Mouse (Mus musculus) urinary bladder, postnatal 36 days (tissue): ENCODE data around the gene Mpeg1.

Experiments
- DNase-seq, 2 experiments: peaks; one replicate each; pipeline ENCODE4 v3.0.0; 2022; ENCODE audit warnings: low spot score in 2 of 2, mixed read lengths in 1 of 2

Gene Mpeg1

DNA sequence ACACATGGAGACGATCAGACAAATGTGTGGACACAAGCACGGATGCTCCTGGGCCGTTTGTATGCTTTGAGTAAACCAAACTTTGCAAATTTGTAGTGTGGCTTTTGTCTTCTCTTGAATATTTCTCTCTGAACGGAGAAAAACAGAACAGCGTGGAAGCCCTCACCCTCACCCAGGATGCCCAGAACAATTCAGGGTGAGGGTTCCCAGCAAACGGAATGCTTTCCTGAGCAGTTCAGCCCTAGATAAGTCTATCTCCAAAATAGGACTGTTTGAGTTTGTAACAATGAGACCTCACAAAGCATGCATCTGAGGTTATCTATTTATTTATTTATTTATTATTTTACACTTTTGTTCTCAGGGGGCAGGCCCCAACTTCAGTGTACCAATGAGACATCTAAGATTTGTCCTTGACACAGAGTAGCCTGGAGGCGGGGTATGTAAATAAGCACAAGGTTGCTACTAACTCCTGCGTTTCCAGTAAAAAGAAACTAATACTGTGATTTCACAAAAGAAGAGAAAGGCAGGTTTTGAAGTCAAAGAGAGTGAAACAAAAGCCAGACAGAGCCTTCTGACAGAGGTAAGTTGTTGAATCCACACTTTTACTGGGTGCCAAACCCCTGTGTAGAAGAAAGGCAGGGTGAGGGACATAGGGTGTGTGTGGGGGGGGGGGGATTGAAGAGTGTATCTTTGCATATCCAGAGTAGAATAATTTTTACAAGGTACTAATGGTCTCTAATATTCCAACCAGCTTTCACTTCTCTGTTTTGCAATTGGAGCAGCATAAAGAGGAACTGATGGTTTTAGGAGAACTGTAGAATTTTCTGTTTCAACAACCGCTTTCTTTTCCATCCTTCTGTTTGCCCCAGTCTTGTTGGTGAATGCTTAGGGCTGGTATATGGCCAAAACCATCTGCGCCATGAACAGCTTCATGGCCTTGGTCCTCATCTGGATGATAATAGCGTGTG, at the start of gene Mpeg1:
Gene Mpeg1 (plus strand): TSS at position 498 of the 968 bp plus-strand sequence.
- no peak for DNase-seq

DNA sequence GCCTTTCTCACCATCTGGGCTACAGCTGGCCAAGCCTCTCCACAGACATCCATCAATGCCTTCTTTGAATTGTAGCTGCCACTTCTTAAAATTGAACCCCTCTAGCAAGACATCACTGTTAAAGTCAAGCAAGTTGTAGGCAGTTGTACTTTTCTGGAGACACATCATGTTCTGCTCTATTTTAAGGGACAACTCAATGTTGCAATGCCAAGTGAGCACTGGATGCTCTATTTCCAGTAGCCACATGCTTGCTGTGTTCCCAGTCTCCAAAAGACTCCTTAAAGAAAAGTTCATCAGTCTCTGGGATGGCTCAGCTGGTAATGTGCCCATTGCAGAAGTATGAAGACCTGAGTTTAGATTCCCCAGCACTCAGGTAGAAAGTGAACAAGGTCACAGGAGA, 46.8 kb upstream of the Mpeg1 start:
- no peak for DNase-seq

DNA sequence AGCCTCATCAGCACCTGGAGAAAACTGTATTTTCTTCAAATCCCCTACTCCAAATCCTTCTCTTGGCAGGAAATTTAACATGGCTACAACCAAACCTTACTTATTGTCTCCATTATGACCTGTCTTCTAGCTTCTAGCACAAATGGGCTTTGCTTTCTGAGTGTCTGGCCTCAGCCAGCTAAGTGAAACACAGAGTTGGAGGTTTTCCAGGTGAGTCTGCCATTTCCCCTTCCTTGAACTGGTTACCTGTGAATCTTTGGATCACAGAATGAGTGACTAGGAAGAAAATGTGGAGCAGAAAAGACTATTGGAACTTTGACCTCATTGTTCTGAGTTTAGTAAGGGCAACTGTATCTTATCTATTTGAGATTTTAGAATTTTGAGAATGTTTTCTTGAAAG, 43.2 kb upstream of the Mpeg1 start, which contains the start of gene Olfr1441:
Gene Olfr1441 (plus strand): TSS at position 73 of the 400 bp plus-strand sequence.
- DNase-seq: no peak

DNA sequence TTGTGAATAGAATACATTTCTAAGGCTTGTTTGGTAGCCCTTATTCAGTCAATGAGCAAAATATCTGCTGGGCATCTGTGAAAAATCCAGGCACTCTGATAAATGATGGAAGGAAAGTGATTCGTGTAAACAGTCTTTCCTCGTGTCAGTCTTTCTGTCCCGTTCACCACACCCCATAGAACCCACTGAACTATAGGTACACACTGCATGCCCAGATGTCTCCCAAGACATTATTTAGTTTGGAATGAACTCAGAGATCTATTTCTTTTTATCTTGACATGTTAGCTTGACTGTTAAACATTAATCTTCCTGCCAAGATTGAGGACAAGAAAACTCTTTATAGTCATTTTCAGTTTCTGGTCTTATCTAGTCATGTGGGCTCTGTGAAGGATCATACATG, 42.3 kb upstream of the Mpeg1 start:
- DNase-seq: no peak

DNA sequence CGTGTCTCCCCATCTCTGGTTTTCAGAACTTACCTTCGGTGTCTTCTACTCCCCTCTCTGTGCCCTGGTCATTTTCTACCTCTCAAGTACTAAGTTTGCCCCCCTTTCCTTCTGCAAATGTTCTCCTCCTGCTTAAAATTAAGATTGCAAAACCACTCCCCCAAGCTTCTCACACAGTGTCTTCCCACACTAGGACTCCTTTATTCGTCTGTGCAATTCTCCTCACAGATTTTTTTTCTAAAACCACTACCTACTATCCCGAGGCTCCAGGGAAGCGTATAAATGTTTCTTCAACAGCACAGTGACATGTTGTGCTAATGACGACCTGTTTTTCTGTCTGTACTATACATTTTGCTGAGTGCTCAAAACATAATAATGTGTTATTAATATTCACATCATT, 40.0 kb upstream of the Mpeg1 start:
- DNase-seq: no peak

DNA sequence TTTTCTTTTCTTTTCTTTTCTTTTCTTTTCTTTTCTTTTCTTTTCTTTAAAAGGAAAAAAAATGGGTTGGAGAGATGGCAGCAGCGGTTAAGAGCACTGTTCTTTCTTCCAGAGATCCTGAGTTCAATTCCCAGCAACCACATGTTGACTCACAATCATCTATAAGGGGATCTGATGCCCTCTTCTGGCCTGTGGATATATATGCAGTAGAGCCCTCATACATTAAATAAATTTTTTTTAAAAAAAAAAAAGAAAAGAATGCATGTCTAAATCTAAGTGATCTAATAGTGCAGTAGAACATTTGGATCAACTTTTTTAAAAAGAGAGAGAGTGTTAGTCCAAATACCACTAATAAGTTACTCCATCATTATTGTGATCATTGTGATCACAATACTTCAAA, 38.9 kb upstream of the Mpeg1 start:
- DNase-seq: no peak

DNA sequence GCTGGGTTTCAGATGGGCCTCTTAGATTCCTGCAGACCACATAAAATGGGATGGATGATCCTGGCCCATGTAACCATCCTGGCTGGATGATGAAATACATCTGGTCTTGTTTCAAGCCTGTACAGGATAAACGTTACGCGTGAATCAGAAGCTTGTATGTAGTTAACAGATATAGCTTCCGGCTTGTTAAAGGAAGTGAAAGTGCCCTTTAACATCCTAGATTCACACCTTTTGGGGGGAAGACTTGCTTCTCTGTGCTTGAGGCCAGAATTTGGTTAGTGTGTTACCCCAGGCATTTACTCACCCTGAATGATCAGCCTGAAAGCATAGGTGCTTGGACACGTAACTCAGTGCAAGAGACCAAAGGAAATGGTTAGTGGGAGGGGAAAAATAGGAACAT, 33.5 kb upstream of the Mpeg1 start:
- no peak for DNase-seq

DNA sequence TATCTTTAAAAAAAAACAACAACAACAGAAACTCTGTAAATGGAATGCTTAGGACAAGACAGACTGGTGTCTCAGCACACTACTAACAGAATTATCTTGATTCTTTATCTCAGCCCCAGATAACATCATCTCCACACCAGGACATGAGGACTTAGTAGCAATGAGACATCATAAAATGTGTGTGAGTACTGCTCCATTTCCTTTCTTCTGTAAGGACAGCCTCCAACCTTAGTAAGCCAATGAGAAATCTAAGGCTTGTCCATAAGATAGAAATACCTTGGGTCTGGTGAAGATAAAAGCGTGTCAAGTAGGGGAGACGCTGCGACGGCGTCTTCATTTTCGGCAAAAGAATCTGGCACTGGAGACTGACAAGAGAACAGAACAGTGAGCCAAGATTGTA, 33.0 kb upstream of the Mpeg1 start, which contains the start of gene Pfpl:
Gene Pfpl (plus strand): TSS at position 301 of the 400 bp plus-strand sequence.
- DNase-seq: no peak

DNA sequence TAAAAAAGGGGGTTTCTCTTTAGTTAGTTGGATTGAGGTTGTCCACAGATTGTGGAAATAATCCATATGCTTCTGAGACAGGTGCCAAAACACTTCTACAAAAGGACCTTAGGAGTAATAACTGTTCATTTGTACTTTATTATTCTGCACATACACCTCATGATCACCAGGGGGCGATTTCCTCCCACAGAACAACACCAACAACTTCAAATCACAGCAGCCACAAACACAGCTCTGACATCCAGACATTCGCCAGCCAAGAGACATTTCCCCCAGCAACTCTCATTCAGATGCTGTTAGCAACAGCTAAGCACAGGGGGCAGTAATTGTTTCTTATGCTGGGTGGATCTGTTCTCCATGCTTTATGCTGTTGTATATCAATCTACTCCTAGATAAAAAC, 27.5 kb upstream of the Mpeg1 start:
- DNase-seq: peak; percentile 20 to 36

DNA sequence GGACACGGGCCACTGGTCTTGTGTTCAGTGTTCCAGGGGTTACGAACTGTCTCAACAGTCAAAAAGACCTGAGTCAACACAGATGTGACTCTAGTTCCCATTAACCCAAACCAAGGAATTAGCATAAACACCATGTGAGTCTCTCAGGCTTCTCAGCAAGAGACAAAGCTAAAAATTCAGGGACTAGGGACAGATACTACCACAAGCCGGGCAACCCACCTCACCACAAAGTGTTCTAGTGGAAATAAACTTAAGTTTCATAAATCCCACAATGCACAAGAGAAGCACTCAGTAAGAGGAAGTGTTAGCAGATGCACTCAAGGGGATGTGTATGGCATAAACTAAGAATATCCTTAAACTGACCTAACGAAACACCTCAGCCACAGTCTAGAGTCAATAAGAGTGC, 25.6 kb upstream of the Mpeg1 start:
- no peak for DNase-seq

DNA sequence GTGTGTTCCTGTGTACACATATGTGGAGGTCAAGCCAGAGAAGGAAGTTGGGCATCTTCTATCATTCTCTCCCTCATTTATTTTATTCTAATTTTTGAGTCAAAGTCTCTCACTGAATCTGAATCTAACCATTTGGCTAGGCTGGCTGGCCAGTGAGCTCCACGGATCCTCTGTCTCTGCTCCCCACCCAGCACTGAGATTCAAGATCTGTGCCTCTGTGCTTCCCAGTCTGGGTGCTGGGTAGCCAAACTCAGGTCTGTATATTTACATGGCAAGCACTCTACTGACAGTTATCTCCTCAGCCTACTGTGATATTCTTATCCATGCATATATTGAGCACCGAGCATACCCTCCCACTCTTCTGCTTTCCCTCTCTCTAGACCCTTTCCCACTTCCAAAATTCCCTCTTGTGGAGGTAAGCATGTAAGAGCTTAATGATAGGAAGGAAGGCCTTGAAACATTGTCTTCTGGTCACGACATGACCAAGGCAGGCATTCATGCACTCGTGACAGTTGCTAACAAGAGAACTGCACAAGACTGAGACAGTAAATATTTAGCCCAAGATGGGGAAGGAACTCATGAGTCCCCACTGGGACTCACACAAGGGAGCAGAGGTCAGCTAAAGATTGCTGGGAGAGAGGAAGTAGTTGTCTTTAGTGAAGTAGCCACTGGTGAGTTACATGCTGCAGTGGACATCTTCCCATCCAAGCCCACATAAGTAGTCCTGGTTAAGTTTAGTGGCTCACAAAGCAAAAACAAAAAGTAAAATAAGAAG, 24.6 kb upstream of the Mpeg1 start:
- DNase-seq: no peak

DNA sequence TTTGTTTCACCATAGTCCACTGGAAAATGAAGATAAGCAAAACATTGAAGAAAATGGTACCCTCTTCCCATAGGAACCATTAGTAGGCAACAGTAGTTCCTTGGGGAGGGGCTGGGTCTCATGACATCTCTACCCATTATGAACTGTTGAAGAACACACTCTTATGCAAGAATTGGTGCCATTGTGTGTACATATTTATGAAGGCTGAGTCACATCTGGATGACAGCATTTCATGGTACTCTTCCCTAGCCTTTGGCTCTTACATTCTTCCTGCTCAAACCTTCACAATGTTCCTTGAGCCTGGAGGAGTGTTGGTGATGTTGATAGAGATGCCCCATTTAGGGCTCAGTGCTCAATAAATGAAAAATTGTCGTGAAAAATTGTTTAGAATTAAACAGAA, 21.0 kb upstream of the Mpeg1 start:
- no peak for DNase-seq

DNA sequence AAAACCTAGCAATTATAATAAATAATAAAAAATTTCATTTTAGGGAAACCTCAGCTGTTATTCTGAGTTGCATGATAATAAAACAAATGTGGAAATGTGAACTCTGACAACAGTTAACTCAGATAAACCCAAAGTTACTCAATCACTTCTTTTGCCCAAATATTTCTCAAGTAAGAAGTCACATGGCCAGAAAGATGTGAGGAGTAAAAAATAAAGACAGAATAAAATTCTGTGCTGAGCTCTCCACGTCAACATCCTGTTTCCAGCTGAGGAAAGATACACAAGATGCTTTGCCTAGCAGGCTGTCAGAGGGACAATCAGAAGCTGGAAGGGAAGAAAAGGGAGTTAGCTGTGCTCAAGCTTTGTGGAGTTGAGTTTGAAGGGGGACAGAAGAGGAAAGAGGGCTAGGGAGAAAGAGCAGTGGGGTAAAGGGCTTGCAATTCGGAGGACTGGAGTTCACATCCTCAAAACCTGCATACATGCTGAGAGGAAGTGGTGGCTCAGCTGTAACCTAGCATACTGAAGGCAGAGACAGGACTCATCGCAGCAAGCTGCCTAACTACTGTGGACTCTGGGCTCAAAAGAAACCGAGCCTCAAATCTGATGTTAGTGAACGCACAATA, 20.4 kb upstream of the Mpeg1 start:
- no peak for DNase-seq

DNA sequence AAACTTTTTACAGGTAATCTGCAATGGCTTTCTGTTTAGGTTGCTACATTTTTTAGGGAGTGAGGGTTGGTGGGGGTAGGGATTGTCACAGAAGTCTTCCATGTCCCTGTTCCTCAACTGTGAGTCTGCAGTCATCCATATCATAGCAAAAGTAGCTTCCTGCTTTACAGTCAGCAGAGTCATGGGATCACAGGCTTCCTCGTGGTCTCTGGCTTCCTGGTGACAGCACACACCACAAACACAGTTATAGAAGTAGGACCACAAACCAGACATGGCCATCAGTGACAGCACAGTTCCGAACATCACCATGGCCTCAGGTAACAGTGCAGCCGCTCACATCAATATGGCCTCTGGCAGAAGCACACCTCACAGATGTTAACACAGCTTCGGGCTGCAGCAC, 18.0 kb upstream of the Mpeg1 start:
- no peak for DNase-seq

DNA sequence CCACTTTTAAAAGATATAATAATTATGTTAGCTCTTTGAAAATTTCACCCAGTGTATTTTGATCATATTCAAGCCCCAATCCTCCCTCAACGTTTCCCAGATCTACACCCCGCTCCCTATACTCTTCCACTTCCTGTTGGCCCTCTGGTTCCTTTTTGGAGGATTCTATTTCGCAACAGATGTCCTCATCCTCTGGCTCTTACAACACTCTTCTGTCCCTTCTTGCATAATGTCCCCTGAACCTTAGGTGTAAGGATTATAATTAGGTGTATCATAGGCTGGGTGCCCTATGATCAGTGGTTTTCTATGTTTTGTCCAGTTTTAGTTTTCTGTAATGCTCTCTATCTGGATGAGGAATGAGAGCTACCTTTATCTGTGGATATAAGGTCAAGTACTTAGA, 15.6 kb upstream of the Mpeg1 start:
- no peak for DNase-seq

DNA sequence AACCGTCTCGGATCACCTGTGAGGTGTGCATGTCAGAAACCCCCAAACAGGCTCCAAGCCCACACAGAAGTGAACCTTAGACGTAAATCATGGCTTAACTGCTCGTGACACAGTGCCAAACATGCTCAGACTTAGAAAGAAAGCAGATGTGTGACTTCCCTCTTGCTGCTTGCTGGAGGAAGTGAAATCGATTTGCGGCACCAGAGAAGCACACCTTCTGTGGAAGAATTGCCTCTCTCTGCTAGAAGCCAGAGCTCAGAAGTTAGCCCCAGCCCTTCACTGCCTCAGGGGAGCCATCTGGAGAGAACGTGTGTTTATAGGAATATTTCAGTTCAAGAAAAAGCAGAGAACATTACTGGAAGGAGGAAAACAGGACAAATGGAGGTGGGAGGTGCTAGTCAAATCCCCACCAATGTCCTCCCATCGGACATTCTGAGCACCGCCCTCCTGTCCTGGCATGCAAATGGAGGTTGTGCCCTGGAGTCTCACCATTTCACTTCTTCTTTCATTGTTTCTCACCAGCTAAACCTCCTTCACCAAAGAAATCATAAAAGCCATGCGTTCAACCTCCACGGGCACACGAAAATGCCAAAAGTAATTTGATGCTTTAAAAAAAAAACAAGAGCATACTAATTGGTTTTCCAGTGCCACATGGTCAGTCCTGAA, 3.0 kb upstream of the Mpeg1 start:
- no peak for DNase-seq

DNA sequence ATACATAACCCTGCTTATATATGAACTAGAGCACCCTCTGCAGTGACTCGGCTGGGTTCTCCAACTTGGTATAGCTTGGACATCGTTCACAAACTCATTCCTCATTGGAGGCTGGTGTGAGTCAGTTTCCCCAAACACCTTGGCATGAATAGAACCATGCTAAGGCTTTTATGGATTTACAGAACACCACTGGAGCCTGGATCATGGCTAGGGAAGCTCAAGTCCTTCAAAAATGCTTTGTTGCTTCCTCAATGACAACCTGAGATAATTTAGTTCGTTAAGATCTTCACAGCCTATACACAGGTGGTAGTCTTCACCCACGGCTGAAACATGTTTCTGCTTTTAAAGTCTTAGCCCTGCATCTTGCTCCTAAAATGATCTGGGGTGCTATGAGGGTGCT, 1.1 kb upstream of the Mpeg1 start:
- DNase-seq: no peak

DNA sequence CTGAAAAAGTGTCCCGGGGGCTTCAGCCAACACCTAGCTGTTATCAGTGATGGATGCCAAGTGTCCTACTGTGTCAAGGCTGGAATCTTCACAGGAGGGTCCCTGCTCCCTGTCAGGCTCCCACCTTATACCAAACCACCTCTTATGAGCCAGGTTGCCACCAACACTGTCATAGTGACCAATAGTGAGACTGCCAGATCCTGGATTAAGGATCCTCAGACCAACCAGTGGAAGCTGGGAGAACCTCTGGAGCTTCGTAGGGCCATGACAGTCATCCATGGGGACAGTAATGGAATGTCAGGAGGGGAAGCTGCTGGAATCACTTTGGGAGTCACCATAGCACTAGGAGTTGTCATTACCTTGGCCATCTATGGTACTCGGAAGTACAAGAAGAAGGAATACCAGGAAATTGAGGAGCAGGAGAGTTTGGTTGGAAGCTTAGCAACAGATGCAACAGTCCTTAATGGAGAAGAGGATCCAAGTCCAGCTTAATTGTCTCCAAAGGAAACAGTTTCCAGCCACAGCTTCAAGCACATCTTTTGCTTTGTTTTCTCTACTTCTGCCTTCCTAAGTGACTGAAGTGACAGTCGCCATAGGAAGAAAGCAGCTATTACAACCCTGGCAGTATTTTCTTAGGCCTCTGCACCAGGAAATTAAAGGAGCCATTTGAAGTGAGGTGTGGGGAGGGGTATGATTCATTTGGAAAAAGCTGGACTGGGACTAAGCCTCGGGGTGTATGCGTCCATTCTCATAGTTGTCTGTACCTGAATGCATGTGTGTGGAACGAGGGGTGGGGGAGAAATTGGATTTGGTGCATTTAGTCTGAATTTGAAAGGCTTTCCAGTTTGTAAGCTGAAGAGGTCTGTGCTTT, 2.5 kb downstream of the Mpeg1 start:
- no peak for DNase-seq

DNA sequence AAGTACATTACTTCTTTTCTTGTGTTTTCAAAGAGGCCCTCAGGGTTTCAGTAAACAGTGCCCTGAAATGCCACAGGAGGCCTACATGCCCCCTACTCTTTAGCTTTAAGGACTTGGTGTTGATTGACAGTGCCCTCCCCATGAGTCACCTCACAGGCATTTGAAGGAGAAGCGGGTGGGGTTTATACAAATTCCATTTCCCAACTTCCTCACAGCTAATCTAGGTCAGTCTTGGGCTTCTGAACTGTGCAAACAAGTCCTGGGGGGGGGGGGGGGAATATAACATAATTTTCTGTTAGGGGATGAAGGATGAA, 3.1 kb downstream of the Mpeg1 start:
- DNase-seq: no peak

DNA sequence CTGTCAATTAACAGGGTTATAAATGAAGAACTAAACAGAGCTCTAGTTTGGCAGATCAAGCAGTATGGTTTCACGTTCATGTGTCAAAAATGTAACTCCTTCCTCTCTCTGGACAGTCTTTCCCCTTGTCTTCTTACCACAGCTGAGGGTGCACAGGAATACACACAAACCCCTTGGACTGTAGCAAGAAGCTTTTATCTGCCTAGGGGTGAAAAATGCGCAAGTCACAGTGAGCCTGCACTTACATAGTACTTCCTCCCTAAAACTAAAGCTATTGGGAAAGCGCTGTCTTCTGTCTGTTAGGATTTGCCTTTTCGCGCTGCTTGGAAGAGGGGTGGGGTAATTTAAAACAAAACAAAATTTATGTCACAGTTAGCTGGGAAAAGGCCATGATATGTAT, 3.5 kb downstream of the Mpeg1 start:
- no peak for DNase-seq

DNA sequence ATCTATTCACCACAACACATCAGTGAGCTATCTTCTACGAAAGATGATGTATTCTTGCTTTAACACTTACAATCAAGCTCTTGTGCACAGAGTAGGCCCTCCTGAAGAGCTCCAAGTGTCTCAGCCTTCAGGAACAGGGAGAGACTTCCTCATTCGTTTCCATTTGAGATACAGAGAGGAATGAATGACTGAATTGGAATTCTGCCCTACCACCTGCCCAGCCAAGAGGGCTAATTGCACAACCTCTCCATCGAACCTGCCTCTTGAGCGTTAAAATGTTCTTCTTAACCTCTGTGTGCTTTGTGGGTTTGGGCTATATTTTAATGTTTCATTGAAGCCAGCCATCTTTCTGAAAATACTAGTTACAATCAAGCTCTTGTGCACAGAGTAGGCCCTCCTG, 4.1 kb downstream of the Mpeg1 start:
- no peak for DNase-seq
